Mouse (Mus musculus): ENCODE results near the gene Sstr1.

Sstr1 gene

GRCm38 (mm10) chr12:58211163-58212071 is at the start of gene Sstr1:
Gene Sstr1 (plus strand): TSS chr12:58211772.
- no peak for DNase-seq

DNA sequence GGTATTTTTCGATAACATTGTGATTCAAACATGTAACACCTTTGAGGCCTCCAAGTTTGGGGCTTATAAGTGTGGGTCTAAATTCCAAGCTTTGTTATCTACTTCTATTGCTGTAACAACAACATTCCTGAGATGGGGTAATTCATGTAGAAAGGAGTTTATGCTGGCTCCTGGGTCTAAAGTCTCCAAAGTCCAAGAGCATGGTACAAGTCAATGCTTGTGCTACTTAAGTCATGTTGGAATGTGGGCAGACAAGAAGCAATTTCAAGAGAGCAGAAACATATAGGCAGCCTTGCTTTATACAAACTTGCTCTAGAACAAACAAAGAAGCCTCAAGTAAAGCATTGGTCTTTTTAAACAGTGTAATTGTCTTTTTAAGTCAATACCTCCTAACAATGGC is 12.8 kb upstream of the Sstr1 start:
- no peak for DNase-seq

GRCm38 (mm10) chr12:58201190-58201589 is 10.4 kb upstream of the Sstr1 start:
- DNase-seq, result no peak

DNA sequence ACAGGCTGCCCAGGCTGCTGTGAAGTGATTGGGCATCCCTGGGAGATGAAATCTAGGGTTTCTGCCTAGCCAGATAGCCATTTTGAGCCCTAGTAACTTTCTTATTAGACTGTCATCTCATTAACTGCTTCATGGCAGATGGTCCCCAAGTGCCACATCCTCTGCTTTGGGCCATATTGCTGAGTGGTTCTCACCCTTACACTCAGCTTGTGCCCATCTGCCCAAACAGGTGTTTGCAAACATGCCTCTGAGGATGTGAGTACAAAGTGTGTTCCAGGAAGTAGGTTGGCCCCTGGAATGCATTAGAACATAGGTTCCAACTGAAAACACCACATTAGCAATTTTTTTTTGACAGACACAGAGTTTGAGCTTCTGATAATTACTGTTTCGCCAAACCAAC is 3.6 kb upstream of the Sstr1 start:
- no peak for DNase-seq

DNA sequence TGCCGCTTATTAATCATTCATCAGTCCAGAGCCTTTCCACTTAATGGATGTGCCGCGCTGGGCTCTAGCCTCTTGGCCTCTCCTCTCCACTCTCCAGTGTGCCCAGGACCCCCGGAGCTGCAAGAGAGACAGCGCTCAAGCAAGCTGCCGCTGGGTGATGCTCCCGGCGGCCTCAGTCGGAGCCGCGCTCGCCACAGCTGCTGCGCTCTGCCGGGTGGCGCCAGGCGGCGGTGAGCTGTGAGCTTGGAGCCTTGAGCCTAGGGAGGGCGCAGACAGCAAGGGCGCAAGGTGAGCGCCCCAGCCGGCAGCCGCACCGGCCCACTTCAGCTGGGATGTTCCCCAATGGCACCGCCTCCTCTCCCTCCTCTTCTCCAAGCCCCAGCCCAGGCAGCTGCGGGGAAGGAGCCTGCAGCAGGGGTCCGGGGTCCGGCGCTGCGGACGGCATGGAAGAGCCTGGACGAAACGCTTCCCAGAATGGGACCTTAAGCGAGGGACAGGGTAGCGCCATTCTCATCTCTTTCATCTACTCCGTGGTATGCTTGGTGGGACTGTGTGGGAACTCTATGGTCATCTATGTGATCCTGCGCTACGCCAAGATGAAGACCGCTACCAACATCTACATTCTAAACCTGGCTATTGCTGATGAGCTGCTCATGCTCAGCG is 820 bp downstream of the Sstr1 start:
- no peak for DNase-seq

- DNase-seq, result no peak
Observed at GRCm38 (mm10) chr12:58212924-58213450, 1.4 kb downstream of the Sstr1 start.

DNA sequence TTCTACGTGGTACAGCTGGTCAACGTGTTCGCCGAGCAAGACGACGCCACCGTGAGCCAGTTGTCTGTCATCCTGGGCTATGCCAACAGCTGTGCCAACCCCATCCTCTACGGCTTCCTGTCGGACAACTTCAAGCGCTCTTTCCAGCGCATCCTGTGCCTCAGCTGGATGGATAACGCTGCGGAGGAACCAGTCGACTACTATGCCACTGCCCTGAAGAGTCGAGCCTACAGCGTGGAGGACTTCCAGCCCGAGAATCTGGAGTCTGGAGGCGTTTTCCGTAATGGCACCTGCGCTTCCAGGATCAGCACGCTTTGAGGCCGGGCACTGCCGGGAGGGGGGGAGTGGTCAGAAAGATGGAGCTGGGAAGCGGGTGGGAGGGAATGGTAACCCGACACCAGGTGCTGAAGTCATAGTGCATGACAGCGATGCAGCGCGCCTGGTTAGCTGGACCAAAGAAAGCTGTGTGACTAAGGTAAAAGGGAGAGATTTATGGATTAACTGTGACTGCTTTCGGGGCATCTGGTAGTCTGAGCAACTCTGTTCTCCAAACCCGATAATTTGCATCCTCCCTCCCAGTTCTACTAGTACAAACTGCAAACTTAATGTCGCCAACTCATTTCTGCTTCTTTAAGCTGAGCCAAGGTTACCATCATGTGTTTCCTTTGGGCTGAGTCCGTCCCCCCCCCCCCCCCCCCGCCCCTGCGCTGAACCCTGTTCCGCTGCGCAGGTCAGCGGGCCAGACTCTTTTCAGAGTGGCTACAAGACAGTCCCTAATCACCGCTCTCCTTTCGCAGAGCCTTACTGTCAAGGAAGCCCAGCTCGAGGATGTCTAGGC is 2.1 kb downstream of the Sstr1 start:
- no peak for DNase-seq

GRCm38 (mm10) chr12:58214289-58215136 is 2.9 kb downstream of the Sstr1 start:
- DNase-seq, result no peak

DNA sequence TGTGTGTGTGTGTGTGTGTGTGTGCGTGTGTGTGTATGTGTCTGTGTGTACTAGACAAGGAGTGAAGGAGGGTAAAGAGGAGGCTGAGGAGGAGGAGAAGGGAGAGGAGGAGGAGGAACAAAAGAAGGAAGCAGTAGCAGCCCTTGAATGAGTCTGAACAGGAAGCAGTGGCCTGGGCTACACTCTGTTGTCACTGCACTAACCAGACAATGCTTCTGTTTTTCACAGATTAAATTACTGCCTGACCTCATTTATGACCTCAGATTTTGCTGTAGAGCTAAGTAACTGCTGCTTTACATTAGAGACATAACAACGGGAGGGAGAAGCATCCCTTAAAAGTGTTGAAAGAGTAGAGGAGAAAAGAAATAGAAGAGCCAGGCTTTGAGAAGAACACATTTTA is 4.6 kb downstream of the Sstr1 start:
- no peak for DNase-seq

DNA sequence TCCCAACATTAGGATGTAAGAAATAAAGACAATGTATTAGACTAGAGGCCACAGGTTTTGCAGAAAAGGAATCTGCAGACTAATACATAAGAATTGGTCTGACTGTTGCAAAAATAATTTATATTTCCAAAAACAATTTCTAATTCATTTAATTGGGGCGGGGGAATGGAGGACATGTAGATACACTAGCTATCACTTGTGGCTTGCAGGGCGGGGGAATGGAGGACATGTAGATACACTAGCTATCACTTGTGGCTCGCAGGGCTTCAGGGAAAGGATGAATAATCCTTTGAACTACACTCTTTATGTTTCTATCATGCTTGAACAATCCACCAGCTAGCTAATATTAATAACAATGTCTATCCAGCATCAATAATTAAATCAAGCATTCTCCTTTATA is 7.5 kb downstream of the Sstr1 start:
- DNase-seq, result no peak

- no peak for DNase-seq
Observed at GRCm38 (mm10) chr12:58225644-58226043, 14.1 kb downstream of the Sstr1 start.

DNA sequence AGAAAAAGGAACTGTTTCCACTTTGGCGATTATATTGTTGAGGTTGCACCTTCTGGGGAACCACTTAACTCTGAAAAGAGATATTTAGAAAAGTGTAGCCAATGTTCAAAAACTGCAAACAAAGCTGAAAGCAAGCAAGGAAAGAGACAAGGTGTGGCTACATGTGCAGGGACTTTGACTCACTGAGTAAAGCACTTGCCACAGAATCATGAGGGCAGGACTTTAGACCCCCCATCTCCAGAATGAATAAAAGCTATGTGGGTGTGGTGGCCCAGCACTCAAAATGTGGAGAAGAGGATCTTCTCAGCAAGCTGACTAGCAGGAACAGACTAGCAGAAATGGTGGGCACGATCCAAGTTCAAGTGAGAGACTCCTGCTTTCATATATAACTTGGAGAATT is 20.9 kb downstream of the Sstr1 start:
- DNase-seq, result no peak

DNA sequence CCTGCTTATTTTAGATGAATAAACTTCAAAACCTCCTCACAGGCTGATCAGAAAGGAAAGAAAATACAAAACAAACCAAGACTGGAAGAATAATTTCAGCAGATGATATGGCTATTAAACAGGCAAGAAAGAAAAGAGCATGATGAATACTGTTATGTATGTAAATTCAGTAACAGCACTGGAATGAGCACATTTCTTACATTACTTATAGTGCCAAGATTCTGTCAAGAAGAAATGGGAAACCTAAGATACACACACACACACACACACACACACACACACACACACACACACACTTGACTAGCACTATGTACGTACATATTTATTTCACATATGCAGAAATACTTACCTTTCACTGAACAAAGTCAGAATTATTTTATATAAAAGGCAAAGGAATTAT is 40.3 kb downstream of the Sstr1 start:
- no peak for DNase-seq
